Mouse (Mus musculus): ENCODE measurements at regions not wholly inside any gene's neighbourhood (a gene's known extent, or its start where the extent isn't known, plus 50 kb on each side); places are given as distances from the start of the nearest gene placed in this dataset.

DNA sequence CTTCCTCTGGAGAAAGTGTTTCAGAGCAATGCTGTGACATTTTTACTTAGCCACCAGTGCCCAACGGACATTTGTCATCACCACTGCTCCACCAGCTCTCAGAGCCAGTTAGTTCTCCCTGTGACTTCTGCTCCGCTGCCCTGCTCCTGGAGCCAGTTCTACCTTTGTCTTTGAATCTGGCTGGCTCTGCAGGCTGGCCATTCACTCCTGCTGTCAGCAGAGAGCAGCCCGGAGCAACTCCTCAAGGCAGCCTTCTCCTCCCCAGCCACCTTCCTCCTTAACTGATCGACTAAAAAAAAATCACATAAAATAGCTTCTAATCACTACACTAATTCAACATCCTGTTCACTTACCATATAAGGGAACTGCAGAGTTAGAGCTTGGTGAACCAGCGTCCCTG is 79.2 kb upstream of the Myocd start:
- no peak for DNase-seq
- Histone ChIP-seq H3K4me3 (replicated peaks; ENCODE audit: extremely low read depth, low read depth, low read length) (no peak overlapping the region), H3K4me1 (ENCODE audit: control insufficient read depth, insufficient read depth, low read length) (no peaks in the 10 kb centered on the region)
- 47% methylated on average over 5 of the region's 5 CpGs for WGBS
- TF ChIP-seq POLR2A (IDR thresholded peaks at IDR 0.05; ENCODE audit: borderline replicate concordance, extremely low read depth, low read depth, low read length) (no peak), CTCF (IDR thresholded peaks at IDR 0.05; ENCODE audit: insufficient read depth, low read length) (no peak)

DNA sequence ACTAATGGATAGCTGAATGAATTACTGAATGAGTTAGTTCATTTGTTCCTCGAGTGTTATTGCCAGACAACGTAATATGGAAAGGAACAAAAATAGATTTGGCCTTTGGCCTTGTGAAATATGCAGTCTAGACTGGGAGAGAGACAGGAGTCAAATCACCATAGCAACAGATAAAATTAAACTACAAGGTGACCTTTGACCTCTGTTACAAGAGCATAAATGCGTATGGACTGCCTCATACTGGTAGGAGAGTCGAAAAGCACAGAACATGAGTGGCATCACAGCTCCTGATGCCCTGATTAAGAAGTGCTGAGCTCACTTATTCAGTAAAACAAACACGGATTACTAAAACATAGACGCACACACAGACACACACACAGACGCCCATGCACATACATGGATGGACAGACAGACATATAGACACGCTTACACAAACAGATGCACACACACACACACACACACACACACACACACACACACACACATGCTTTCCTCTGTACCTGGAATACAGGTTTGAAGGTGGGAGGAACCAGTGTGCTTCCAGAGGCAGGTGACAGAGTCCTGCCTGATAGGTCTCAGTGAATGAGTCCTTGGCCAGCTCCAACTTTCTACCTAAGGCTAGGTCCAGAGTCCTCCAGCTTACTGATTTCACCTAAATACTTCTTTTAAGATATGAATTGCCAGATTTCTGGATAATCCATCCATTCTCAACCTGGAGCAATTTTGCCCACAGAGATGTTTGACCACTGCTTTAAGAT is 72.1 kb upstream of the Myocd start:
- DNase-seq: no peak
- H3K4me1 ChIP-seq (ENCODE audit: control insufficient read depth, insufficient read depth, low read length): no peaks in the 10 kb centered on the region
- H3K4me3 ChIP-seq (replicated peaks; ENCODE audit: extremely low read depth, low read depth, low read length): no peak overlapping the region
- TF ChIP-seq CTCF (IDR thresholded peaks at IDR 0.05; ENCODE audit: insufficient read depth, low read length) (no peak), POLR2A (IDR thresholded peaks at IDR 0.05; ENCODE audit: borderline replicate concordance, extremely low read depth, low read depth, low read length) (no peak)
- WGBS: 70% methylated on average over 8 of the region's 8 CpGs

GRCm38 (mm10) chr11:65334286-65334685 is 64.5 kb upstream of the Myocd start:
- Histone ChIP-seq H3K4me3 (replicated peaks; ENCODE audit: extremely low read depth, low read depth, low read length) (no peak overlapping the region), H3K4me1 (ENCODE audit: control insufficient read depth, insufficient read depth, low read length) (no peaks in the 10 kb centered on the region)
- TF ChIP-seq CTCF (IDR thresholded peaks at IDR 0.05; ENCODE audit: insufficient read depth, low read length): no peak
- TF ChIP-seq POLR2A (IDR thresholded peaks at IDR 0.05; ENCODE audit: borderline replicate concordance, extremely low read depth, low read depth, low read length): no peak
- DNase-seq: no peak
- 60% methylated on average over 5 of the region's 5 CpGs for WGBS

GRCm38 (mm10) chr11:65333101-65333500 is 63.3 kb upstream of the Myocd start:
- DNase-seq: no peak
- Histone ChIP-seq H3K4me1 (ENCODE audit: control insufficient read depth, insufficient read depth, low read length) (no peaks in the 10 kb centered on the region), H3K4me3 (replicated peaks; ENCODE audit: extremely low read depth, low read depth, low read length) (no peak overlapping the region)
- 82% methylated on average over 2 of the region's 2 CpGs for WGBS
- no peak for TF ChIP-seq CTCF (IDR thresholded peaks at IDR 0.05; ENCODE audit: insufficient read depth, low read length)
- no peak for TF ChIP-seq POLR2A (IDR thresholded peaks at IDR 0.05; ENCODE audit: borderline replicate concordance, extremely low read depth, low read depth, low read length)

GRCm38 (mm10) chr11:65322877-65323440 is 53.2 kb upstream of the Myocd start:
- no peak overlapping the region for H3K4me3 ChIP-seq (replicated peaks; ENCODE audit: extremely low read depth, low read depth, low read length)
- TF ChIP-seq POLR2A (IDR thresholded peaks at IDR 0.05; ENCODE audit: borderline replicate concordance, extremely low read depth, low read depth, low read length) (no peak), CTCF (IDR thresholded peaks at IDR 0.05; ENCODE audit: insufficient read depth, low read length) (no peak)
- peak; percentile 11 for DNase-seq
- no peaks in the 10 kb centered on the region for H3K4me1 ChIP-seq (ENCODE audit: control insufficient read depth, insufficient read depth, low read length)
- 43% methylated on average over 4 of the region's 4 CpGs for WGBS

All from lung, adult 2 months (tissue).